Mouse (Mus musculus) heart, postnatal 0 days (tissue): Measurements from ENCODE around the gene Hoxb5.

Experiments used
- CTCF ChIP-seq: IDR thresholded peaks from 2 replicates; pipeline ENCODE4 v1.5.1; 2016; ENCODE audit warnings: antibody characterized with exemption, control low read depth, low read depth
- EP300 ChIP-seq: IDR thresholded peaks from 2 replicates; pipeline ENCODE4 v1.6.1; 2016; ENCODE audit warnings: antibody characterized with exemption, low read depth

DNA sequence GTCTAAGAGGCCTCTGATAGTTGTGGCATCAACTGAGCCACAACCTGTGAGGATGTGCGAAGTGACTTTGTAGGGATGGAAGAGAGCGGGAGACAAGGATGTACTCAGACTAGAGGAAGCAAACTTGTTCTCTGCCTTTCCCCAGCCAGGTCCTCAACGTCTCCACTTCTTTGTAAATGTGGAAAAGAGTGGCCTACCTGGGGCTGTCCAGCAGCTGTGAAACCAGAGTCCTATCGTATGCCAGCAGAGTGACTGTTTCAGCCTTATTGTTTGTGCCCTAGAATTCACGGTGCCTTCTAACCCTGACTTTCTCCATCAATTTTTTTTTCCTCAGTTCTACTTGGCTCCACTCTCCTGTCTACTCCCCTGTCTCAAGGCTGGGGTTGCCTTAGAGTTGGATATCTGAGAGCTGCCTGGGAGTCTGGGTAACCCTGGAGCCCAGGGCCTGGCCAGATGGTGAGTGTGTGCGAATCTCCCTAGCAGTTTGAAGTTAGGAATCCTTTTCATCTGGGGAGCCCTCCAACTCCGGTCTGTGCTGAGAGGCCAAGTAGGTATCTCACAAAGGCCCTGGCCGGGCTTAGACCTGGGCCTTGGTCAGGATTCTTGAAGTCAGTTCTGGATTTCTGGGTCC lies 38.6 kb upstream of the Hoxb5 start:
- TF ChIP-seq CTCF (no peak), EP300 (no peak)
